Mouse (Mus musculus) testis, adult 2 months (tissue): ENCODE data around the gene Pycr1. TPM values are rescaled to one million over a fixed set of nuclear protein-coding genes. Genes with fewer than 3 reads are reported as not detected.

ENCODE experiments used
- H3K27ac ChIP-seq: fragments of 200-500 bp; 2 replicates; pipeline ENCODE4 v1.5.1; 2012; ENCODE audit warnings: low read depth, low read length; ENCODE audit not compliant: control insufficient read depth, insufficient read depth
- H3K27me3 ChIP-seq: fragments of 200-500 bp; 2 replicates; pipeline ENCODE4 v1.6.1; 2012; ENCODE audit warnings: mild to moderate bottlenecking, low read length, moderate library complexity; ENCODE audit not compliant: control insufficient read depth, insufficient read depth
- H3K36me3 ChIP-seq: fragments of 200-500 bp; 2 replicates; pipeline ENCODE4 v1.6.1; 2012; ENCODE audit warnings: mild to moderate bottlenecking, low read length; ENCODE audit not compliant: control insufficient read depth, insufficient read depth
- H3K4me1 ChIP-seq: fragments of 200-500 bp; 2 replicates; pipeline ENCODE4 v1.6.1; 2012; ENCODE audit warnings: low read length; ENCODE audit not compliant: control insufficient read depth, insufficient read depth
- H3K4me3 ChIP-seq: fragments of 200-500 bp; 2 replicates; pipeline ENCODE4 v1.5.1; 2012; ENCODE audit warnings: low read depth, mild to moderate bottlenecking, low read length, moderate library complexity, mixed read lengths; ENCODE audit not compliant: control insufficient read depth
- CTCF ChIP-seq: fragments of 200-500 bp; IDR thresholded peaks from 2 replicates; pipeline ENCODE4 v1.5.1; 2012; ENCODE audit warnings: low read depth, mild to moderate bottlenecking, inconsistent platforms, low read length, moderate library complexity; ENCODE audit not compliant: control insufficient read depth, insufficient read depth, insufficient replicate concordance
- POLR2A ChIP-seq: fragments of 200-500 bp; IDR thresholded peaks from 2 replicates; pipeline ENCODE4 v1.6.1; 2012; ENCODE audit warnings: low read depth, mild to moderate bottlenecking, inconsistent platforms, low read length, moderate library complexity; ENCODE audit not compliant: control insufficient read depth
- polyA plus RNA-seq: library from polyadenylated mRNA; depleted of rRNA; stranded (reverse); fragments of >200 nt; gene quantifications from 2 replicates; pipeline ENCODE4 v1.2.3, GENCODE M21; 2012; rRNA removed

Gene Pycr1
- polyA plus RNA-seq, 1 experiment: 0.98 TPM

DNA sequence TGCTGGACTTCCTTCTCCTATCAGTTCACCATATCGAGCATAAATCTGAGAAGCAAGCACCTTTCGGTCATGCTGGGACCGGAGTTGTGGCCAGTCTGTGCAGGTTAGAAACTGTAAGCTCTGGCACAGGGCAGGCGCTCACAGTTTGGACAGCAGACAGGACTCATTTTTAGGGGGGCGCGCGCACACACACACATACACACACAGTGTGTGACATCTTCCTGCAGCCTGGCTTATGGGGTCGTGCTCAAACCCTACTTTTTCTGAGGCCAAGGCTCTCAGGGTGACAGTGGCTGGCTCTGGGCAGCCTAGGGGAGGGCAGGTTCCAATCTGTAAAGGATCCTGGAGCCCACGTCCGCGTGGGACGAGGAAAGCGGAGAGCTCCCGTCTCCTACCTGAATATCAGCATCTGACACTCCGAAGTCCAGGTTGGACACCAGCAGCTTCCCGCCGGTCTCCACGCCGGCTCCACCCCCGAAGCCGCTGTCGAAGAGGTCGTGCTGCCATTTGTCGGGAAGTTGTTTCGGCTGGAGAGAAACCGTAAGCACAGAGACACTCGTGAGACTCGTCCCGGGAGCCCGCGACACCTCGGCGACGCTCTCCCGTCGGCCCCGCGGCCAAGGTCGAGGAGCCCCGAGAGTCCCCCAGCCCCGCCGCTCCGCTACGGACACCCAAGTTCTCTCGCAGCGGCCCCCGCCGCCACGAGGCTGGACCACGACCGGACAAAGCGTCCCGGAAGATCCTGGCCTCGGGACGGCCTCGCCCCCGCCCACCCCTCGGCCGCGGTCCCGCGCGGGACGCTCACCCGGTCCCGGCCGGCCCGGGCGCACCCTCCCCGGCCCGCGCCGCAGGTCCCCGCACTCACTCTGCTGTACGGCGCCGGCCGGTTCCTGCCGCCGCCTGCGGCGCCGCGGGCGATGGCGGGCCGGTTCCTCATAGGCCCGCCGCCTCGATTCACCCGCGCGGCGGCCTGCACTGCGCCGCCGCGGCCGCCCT lies 46.0 kb downstream of the Pycr1 start:
- Histone ChIP-seq H3K27ac (peak overlapping the region; percentile 75), H3K27me3 (no peaks in the 10 kb centered on the region), H3K36me3 (peaks cover 2% of the 10 kb centered on the region; the same call in 1 of the 2 replicates), H3K4me3 (peak overlapping the region; percentile 93), H3K4me1 (peaks cover 12% of the 10 kb centered on the region)
- TF ChIP-seq POLR2A (no peak), CTCF (no peak)

DNA sequence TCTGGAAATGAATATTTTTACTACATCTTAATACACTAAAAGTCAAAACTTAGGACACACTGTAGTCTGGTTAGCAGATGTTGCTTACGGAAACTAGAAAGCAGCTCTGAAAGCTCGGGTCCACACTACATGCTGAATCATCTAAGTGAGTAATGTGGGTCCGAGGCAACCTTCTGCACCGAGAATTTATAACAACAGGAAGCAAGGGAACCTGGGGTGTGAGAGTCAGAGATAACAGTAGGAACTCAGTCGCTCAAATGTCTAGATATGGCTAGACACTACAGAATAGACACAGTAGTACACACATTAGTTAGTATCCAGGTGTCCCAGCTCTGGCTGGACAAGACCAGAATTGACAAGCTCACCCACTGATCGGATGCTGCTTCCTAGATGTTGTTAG lies 55.0 kb downstream of the Pycr1 start:
- H3K36me3 ChIP-seq: peaks cover 4% of the 10 kb centered on the region
- no peak for TF ChIP-seq POLR2A
- no peak for TF ChIP-seq CTCF
- H3K27me3 ChIP-seq: no peaks in the 10 kb centered on the region
- no peak overlapping the region for H3K4me3 ChIP-seq
- H3K4me1 ChIP-seq: no peaks in the 10 kb centered on the region
- no peak overlapping the region for H3K27ac ChIP-seq

Other genes with a start within 250 kb of the Pycr1 start
- 75.8 and 79.3 TPM in 2 replicates for gene Nploc4, start 206.1 kb downstream of the Pycr1 start, polyA plus RNA-seq
- 0.47 and 0.51 TPM in 2 replicates for gene Tspan10, start 201.1 kb downstream of the Pycr1 start, polyA plus RNA-seq
- gene Pde6g, start 190.3 kb downstream of the Pycr1 start, polyA plus RNA-seq: 1.5 and 1.9 TPM in 2 replicates
- gene Oxld1, start 185.7 kb downstream of the Pycr1 start, polyA plus RNA-seq: 6.3 and 7.1 TPM in 2 replicates
- 5.6 and 6.9 TPM in 2 replicates for gene Ccdc137, start 185.7 kb downstream of the Pycr1 start, polyA plus RNA-seq
- gene Arl16, start 176.2 kb downstream of the Pycr1 start, polyA plus RNA-seq: 15.8 and 20.5 TPM in 2 replicates
- gene Mrpl12, start 159.2 kb downstream of the Pycr1 start, polyA plus RNA-seq: 84.6 and 94.8 TPM in 2 replicates
- 68.3 and 75.0 TPM in 2 replicates for gene Slc25a10, start 151.9 kb downstream of the Pycr1 start, polyA plus RNA-seq
- gene Gcgr, start 113.1 kb downstream of the Pycr1 start, polyA plus RNA-seq: 0.07 and 0.18 TPM in 2 replicates
- 196 and 204 TPM in 2 replicates for gene Mcrip1, start 94.0 kb downstream of the Pycr1 start, polyA plus RNA-seq
- gene Ppp1r27, start 92.6 kb downstream of the Pycr1 start, polyA plus RNA-seq: 31.2 and 31.6 TPM in 2 replicates
- 46.7 and 55.1 TPM in 2 replicates for gene P4hb, start 70.5 kb downstream of the Pycr1 start, polyA plus RNA-seq
- gene Arhgdia, start 62.1 kb downstream of the Pycr1 start, polyA plus RNA-seq: 94.7 and 101 TPM in 2 replicates
- gene Alyref, start 45.4 kb downstream of the Pycr1 start, polyA plus RNA-seq: 22.8 and 23.6 TPM in 2 replicates
- gene Anapc11, start 45.3 kb downstream of the Pycr1 start, polyA plus RNA-seq: 178 and 209 TPM in 2 replicates
- 24.6 and 26.3 TPM in 2 replicates for gene Npb, start 35.3 kb downstream of the Pycr1 start, polyA plus RNA-seq
- 106 and 116 TPM in 2 replicates for gene Pcyt2, start 25.8 kb downstream of the Pycr1 start, polyA plus RNA-seq
- gene Sirt7, start 18.5 kb downstream of the Pycr1 start, polyA plus RNA-seq: 22.3 and 23.9 TPM in 2 replicates
- gene Mafg, start 10.2 kb downstream of the Pycr1 start, polyA plus RNA-seq: 9.5 and 10.4 TPM in 2 replicates
- 0.61 TPM in 1 of 2 replicates, not detected in the other for gene Myadml2, start 4.4 kb upstream of the Pycr1 start, polyA plus RNA-seq
- 0.35 and 0.36 TPM in 2 replicates for gene Notum, start 17.4 kb upstream of the Pycr1 start, polyA plus RNA-seq
- 234 and 253 TPM in 2 replicates for gene Aspscr1, start 29.2 kb upstream of the Pycr1 start, polyA plus RNA-seq
- 54.5 and 59.7 TPM in 2 replicates for gene Cenpx, start 70.0 kb upstream of the Pycr1 start, polyA plus RNA-seq
- gene Lrrc45, start 70.2 kb upstream of the Pycr1 start, polyA plus RNA-seq: 10.7 and 12.3 TPM in 2 replicates
- 3.1 and 4.1 TPM in 2 replicates for gene Rac3, start 77.7 kb upstream of the Pycr1 start, polyA plus RNA-seq
- 3.7 and 5.5 TPM in 2 replicates for gene Dcxr, start 83.5 kb upstream of the Pycr1 start, polyA plus RNA-seq
- gene Cbr2, start 88.3 kb upstream of the Pycr1 start, polyA plus RNA-seq: 7.7 and 9.4 TPM in 2 replicates
- gene Hmga1b, start 119.0 kb upstream of the Pycr1 start, polyA plus RNA-seq: 7.0 and 8.7 TPM in 2 replicates
- gene Rfng, start 140.4 kb upstream of the Pycr1 start, polyA plus RNA-seq: 11.1 and 11.3 TPM in 2 replicates
- gene Gps1, start 140.5 kb upstream of the Pycr1 start, polyA plus RNA-seq: 233 and 245 TPM in 2 replicates
- gene Dus1l, start 152.6 kb upstream of the Pycr1 start, polyA plus RNA-seq: 51.1 and 51.7 TPM in 2 replicates
- gene Fasn, start 180.8 kb upstream of the Pycr1 start, polyA plus RNA-seq: 71.2 and 72.1 TPM in 2 replicates